Mouse (Mus musculus) limb, embryonic 10.5 days (tissue): ENCODE data around the gene Zfp820. TPM values are rescaled to one million over a fixed set of nuclear protein-coding genes. Genes with fewer than 3 reads are reported as not detected.
"Not testable (repeated sequence)": the region's sequence is repeated elsewhere in the genome, so short reads cannot be mapped to it uniquely, and the experiment has no call there.

Experiments
- DNase-seq: peaks from one replicate; pipeline ENCODE4 v3.0.0-alpha.2; 2017; ENCODE audit warnings: low spot score
- H3K27ac ChIP-seq: fragments of 300-500 bp; sonication (generic); 2 replicates; pipeline ENCODE4 v1.5.1; 2016; ENCODE audit warnings: mild to moderate bottlenecking
- H3K27me3 ChIP-seq: fragments of 300-500 bp; sonication (generic); 2 replicates; pipeline ENCODE4 v1.6.1; 2016; ENCODE audit warnings: low read depth, mild to moderate bottlenecking; ENCODE audit not compliant: poor library complexity, severe bottlenecking
- H3K36me3 ChIP-seq: fragments of 300-500 bp; sonication (generic); 2 replicates; pipeline ENCODE4 v1.6.1; 2016; ENCODE audit warnings: mild to moderate bottlenecking, moderate library complexity
- H3K4me1 ChIP-seq: fragments of 300-500 bp; sonication (generic); 2 replicates; pipeline ENCODE4 v1.6.1; 2016
- H3K4me3 ChIP-seq: fragments of 300-500 bp; sonication (generic); 2 replicates; pipeline ENCODE4 v1.5.1; 2016; ENCODE audit warnings: mild to moderate bottlenecking, moderate library complexity
- H3K9me3 ChIP-seq: fragments of 300-500 bp; sonication (generic); replicated peaks from 2 replicates; pipeline ENCODE4 v1.6.1; 2016; ENCODE audit warnings: mild to moderate bottlenecking
- WGBS: fragments of 180-500 bp; shearing (Covaris S2); methylation state at CpG from one replicate; pipeline ENCODE4 v1.1.7; 2016; 5-methylcytosine and 5-hydroxymethylcytosine counted together
- polyA plus RNA-seq: library from polyadenylated mRNA; unstranded; fragments of >200 nt; fragmentation: Nextera tagmentation; extraction: Ambion mirVana; gene quantifications from 2 replicates; pipeline ENCODE4 v1.2.1, GENCODE M21; 2016

The Zfp820 gene
- polyA plus RNA-seq: 5.9 and 7.1 TPM in 2 replicates

GRCm38 (mm10) chr17:21845545-21846321, at the start of gene Zfp820:
Gene Zfp820 (minus strand): TSS chr17:21845772.
- Histone ChIP-seq H3K9me3 (no peaks in the 10 kb centered on the region), H3K4me3 (peak within 1 kb of the TSS; percentile 72), H3K27ac (peak within 1 kb of the TSS; percentile 86), H3K4me1 (no peaks in the 10 kb centered on the region), H3K36me3 (no peaks in the 10 kb centered on the region), H3K27me3 (no peaks in the 10 kb centered on the region)
- WGBS: 4% methylated on average over 22 of the region's 22 CpGs
- DNase-seq: peak; percentile 76

- H3K4me1 ChIP-seq: no peaks in the 10 kb centered on the region
- H3K4me3 ChIP-seq: no peak overlapping the region
- no peaks in the 10 kb centered on the region for H3K9me3 ChIP-seq
- H3K36me3 ChIP-seq: no peaks in the 10 kb centered on the region
- WGBS: 88% methylated on average over 1 of the region's 1 CpGs
- H3K27me3 ChIP-seq: no peaks in the 10 kb centered on the region
- no peak overlapping the region for H3K27ac ChIP-seq
- DNase-seq: no peak
Observed at GRCm38 (mm10) chr17:21871256-21871655, 25.7 kb upstream of the Zfp820 start.

- DNase-seq, H3K36me3 ChIP-seq, H3K27ac ChIP-seq, H3K4me3 ChIP-seq, H3K27me3 ChIP-seq, H3K4me1 ChIP-seq, H3K9me3 ChIP-seq: not testable (repeated sequence)
- 91% methylated on average over 8 of the region's 8 CpGs for WGBS
Observed at GRCm38 (mm10) chr17:21846322-21846582, 680 bp upstream of the Zfp820 start.

GRCm38 (mm10) chr17:21838510-21838909, 7.1 kb downstream of the Zfp820 start:
- Histone ChIP-seq H3K4me3 (no peak overlapping the region), H3K27ac (no peak overlapping the region), H3K9me3 (no peaks in the 10 kb centered on the region), H3K36me3 (peaks cover 7% of the 10 kb centered on the region; the same call in 1 of the 2 replicates), H3K4me1 (no peaks in the 10 kb centered on the region), H3K27me3 (no peaks in the 10 kb centered on the region)
- no peak for DNase-seq
- 64% methylated on average over 2 of the region's 2 CpGs for WGBS

GRCm38 (mm10) chr17:21801373-21801772, 44.2 kb downstream of the Zfp820 start:
- WGBS: 44% methylated on average over 19 of the region's 19 CpGs
- not testable (repeated sequence) for H3K4me1 ChIP-seq, H3K27me3 ChIP-seq, H3K4me3 ChIP-seq, H3K9me3 ChIP-seq, DNase-seq, H3K27ac ChIP-seq, H3K36me3 ChIP-seq

- no peak for DNase-seq
- Histone ChIP-seq H3K27me3 (no peaks in the 10 kb centered on the region), H3K4me3 (no peak overlapping the region), H3K9me3 (no peaks in the 10 kb centered on the region), H3K36me3 (no peaks in the 10 kb centered on the region), H3K27ac (no peak overlapping the region), H3K4me1 (no peaks in the 10 kb centered on the region)
- 87% methylated on average over 4 of the region's 4 CpGs for WGBS
Observed at GRCm38 (mm10) chr17:21792256-21792655, 53.3 kb downstream of the Zfp820 start.

- Histone ChIP-seq H3K27me3 (no peaks in the 10 kb centered on the region), H3K27ac (no peak overlapping the region), H3K9me3 (no peaks in the 10 kb centered on the region), H3K4me1 (no peaks in the 10 kb centered on the region), H3K36me3 (no peaks in the 10 kb centered on the region), H3K4me3 (no peak overlapping the region)
- no peak for DNase-seq
- WGBS: 90% methylated on average over 2 of the region's 2 CpGs
Observed at GRCm38 (mm10) chr17:21770336-21770735, 75.2 kb downstream of the Zfp820 start.

Other genes with a start within 250 kb of the Zfp820 start
- 3.0 and 4.1 TPM in 2 replicates for gene Zfp983, start 195.1 kb downstream of the Zfp820 start, polyA plus RNA-seq
- 4.8 and 6.0 TPM in 2 replicates for gene Gm10226, start 153.9 kb downstream of the Zfp820 start, polyA plus RNA-seq
- gene Zfp760, start 138.0 kb downstream of the Zfp820 start, polyA plus RNA-seq: 16.1 and 19.6 TPM in 2 replicates
- gene Zfp229, start 115.0 kb downstream of the Zfp820 start, polyA plus RNA-seq: 5.0 and 8.6 TPM in 2 replicates
- 4.0 and 6.0 TPM in 2 replicates for gene Zfp995, start 64.2 kb upstream of the Zfp820 start, polyA plus RNA-seq
- gene Zfp942, start 116.7 kb upstream of the Zfp820 start, polyA plus RNA-seq: 22.5 and 25.3 TPM in 2 replicates
- gene Zfp943, start 116.8 kb upstream of the Zfp820 start, polyA plus RNA-seq: 11.6 and 15.5 TPM in 2 replicates